Mouse (Mus musculus) liver, embryonic 13.5 days (tissue): ENCODE results near the gene Urgcp. TPM values are rescaled to one million over a fixed set of nuclear protein-coding genes. Genes with fewer than 3 reads are reported as not detected.
A peak's percentile ranks its signal among the peaks of the same experiment; 100 is the strongest.
"Not testable (repeated sequence)": the region's sequence is repeated elsewhere in the genome, so short reads cannot be mapped to it uniquely, and the experiment has no call there.

Experiments
- ATAC-seq: fragments of 200-750 bp; cut with Nextera tagmentation; 2 replicates; pipeline ENCODE4 v1.8.0; 2017; ENCODE audit warnings: low read depth, mild to moderate bottlenecking, moderate number of reproducible peaks, moderate library complexity
- DNase-seq: peaks from one replicate; pipeline ENCODE4 v3.0.0; 2022
- H3K27ac ChIP-seq: fragments of 300-500 bp; sonication (generic); 2 replicates; pipeline ENCODE4 v1.5.1; 2015; ENCODE audit warnings: moderate library complexity, mild to moderate bottlenecking, inconsistent platforms
- H3K27me3 ChIP-seq: fragments of 300-500 bp; sonication (generic); 2 replicates; pipeline ENCODE4 v1.6.1; 2015; ENCODE audit warnings: mild to moderate bottlenecking, inconsistent platforms
- H3K36me3 ChIP-seq: fragments of 300-500 bp; sonication (generic); 2 replicates; pipeline ENCODE4 v1.6.1; 2015; ENCODE audit warnings: mild to moderate bottlenecking, inconsistent platforms
- H3K4me1 ChIP-seq: fragments of 300-500 bp; sonication (generic); replicated peaks from 2 replicates; pipeline ENCODE4 v1.6.1; 2015; ENCODE audit warnings: inconsistent platforms
- H3K4me2 ChIP-seq: fragments of 300-500 bp; sonication (generic); 2 replicates; pipeline ENCODE4 v1.6.1; 2015; ENCODE audit warnings: inconsistent platforms, mild to moderate bottlenecking, moderate library complexity
- H3K4me3 ChIP-seq: fragments of 300-500 bp; sonication (generic); replicated peaks from 2 replicates; pipeline ENCODE4 v1.5.1; 2015; ENCODE audit warnings: mild to moderate bottlenecking, inconsistent platforms
- H3K9ac ChIP-seq: fragments of 300-500 bp; sonication (generic); 2 replicates; pipeline ENCODE4 v1.6.1; 2015; ENCODE audit warnings: mild to moderate bottlenecking, inconsistent platforms
- H3K9me3 ChIP-seq: fragments of 300-500 bp; sonication (generic); replicated peaks from 2 replicates; pipeline ENCODE4 v1.6.1; 2016; ENCODE audit warnings: inconsistent platforms
- WGBS: fragments of 180-500 bp; shearing (Covaris S2); methylation state at CpG from one replicate; pipeline ENCODE4 v1.1.7; 2015; ENCODE audit not compliant: insufficient replicate concordance; 5-methylcytosine and 5-hydroxymethylcytosine counted together
- polyA plus RNA-seq: library from polyadenylated mRNA; unstranded; fragments of >200 nt; fragmentation: Nextera tagmentation; extraction: Ambion mirVana; gene quantifications from 2 replicates; pipeline ENCODE4 v1.2.1, GENCODE M21; 2015

Urgcp gene
- polyA plus RNA-seq, result 9.4 and 10.0 TPM in 2 replicates

DNA sequence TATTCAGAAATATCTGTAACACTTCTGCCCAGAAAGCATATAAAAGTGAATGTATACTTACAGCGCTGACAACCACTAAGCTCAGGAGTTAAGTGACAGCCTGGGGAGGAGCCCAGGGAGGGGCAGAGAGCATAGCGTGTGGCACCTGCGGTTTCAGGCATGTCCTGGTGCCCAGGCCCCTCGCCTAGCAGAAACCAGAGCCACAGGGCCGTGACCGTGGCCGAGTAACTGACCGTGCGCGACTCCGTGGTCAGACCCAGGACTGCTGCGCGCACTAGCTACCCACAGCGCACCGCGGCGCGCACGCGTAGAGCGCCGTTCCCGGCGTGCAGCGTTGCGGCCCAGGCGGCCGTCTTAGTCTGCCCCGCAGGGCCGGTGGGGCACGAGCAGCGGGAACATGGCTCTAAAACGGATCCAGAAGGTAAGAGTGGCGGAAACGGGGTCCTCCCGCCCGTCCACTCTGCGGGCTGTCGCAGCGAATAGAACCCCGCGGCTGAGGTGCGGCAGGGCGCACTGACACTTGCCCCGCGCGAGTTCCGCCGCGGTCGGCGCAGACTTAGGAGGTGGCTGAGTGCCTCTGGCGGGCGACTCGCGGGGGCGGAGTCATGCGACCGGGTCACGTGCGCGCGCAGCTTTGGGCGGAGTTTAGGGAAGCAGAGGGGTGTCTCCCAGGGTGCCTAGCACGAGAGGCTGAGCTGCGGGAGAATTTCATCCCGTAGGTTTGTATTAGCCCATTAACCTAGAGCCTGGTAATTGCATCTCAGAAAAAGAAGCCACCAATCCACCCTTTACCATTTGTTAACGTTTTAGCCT, at the start of gene Urgcp:
Urgcp (minus strand) TSS at position 557 of the 813 bp plus-strand sequence.
- ATAC-seq (peak; percentile 97), DNase-seq (peak; percentile 80)
- H3K4me1 ChIP-seq, result peaks cover 34% of the 10 kb centered on the region
- H3K9me3 ChIP-seq, result no peaks in the 10 kb centered on the region
- peak within 1 kb of the TSS; percentile 87 for H3K9ac ChIP-seq
- under 1% methylated on average over 68 of the region's 68 CpGs for WGBS
- peaks cover 8% of the 10 kb centered on the region for H3K36me3 ChIP-seq
- H3K27me3 ChIP-seq, result no peaks in the 10 kb centered on the region
- H3K27ac ChIP-seq, result peak within 1 kb of the TSS; percentile 93
- peak within 1 kb of the TSS; percentile 89 for H3K4me2 ChIP-seq
- peak within 1 kb of the TSS; percentile 82 for H3K4me3 ChIP-seq

DNA sequence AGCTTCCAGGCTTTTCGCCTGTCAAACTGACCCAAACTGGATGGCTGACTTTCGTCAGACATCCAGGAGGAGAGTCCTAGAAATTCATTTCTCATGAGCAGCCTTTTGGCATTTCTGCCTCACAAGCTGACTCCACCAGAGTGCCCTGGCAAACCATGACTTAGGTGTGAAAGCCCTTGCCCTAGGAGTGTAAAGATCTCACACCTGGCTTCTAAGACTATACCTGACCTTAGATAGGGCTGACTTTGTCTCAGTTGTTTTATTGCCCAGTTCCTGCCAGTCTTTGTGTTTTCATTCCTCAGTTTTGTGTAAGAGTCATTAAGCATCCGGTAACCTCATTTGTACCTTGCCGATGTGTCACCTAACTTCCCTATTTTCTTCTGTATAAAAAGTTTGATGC, 47.3 kb upstream of the Urgcp start:
- not testable (repeated sequence) for ATAC-seq, H3K4me1 ChIP-seq, H3K27me3 ChIP-seq, DNase-seq, H3K4me2 ChIP-seq, H3K9me3 ChIP-seq, H3K27ac ChIP-seq, H3K4me3 ChIP-seq, H3K36me3 ChIP-seq, H3K9ac ChIP-seq
- 79% methylated on average over 4 of the region's 4 CpGs for WGBS

DNA sequence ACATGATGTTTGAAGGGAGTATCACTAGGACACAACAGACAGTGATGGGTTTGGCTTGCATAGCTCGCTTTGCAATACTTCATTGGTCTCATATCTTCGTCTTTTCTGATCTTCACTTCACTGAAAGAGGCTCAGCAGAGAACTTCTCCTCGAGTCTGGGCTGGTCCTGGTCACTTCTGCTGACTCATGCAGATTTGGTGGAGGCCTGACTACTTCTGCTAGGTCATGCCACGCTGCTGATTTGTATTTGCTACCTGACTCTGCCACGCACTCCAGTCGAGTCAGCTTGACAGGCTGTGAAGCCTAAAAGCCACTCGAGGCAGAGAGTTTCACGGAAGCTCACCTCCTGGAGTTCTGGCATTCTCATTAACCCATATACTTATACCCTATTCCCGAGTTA, 45.8 kb upstream of the Urgcp start:
- ATAC-seq (no peak), DNase-seq (no peak)
- Histone ChIP-seq H3K27me3 (no peaks in the 10 kb centered on the region), H3K9ac (no peak overlapping the region), H3K27ac (no peak overlapping the region), H3K4me3 (no peak overlapping the region), H3K4me1 (peaks cover 10% of the 10 kb centered on the region), H3K9me3 (no peaks in the 10 kb centered on the region), H3K36me3 (no peaks in the 10 kb centered on the region), H3K4me2 (no peak overlapping the region)
- WGBS, result 72% methylated on average over 9 of the region's 9 CpGs

DNA sequence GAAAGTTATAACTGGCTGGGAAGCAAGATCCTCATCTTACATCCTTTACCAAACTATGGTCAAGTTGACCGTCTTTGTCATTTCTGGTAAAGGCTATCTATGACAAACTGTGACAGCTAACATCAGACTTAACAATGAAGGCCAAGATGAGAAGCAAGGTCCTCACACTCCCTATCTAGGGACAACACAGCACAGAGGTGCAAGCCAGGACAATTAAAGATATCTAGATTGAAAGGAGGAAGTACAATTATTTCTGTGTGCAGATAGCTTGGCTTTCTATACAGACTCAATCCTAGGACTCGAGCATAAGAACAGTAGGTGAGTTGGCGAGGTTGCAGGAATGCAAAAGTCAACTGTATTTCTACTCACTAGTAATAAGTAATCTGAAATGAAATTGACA, 43.5 kb upstream of the Urgcp start:
- no peaks in the 10 kb centered on the region for H3K9me3 ChIP-seq
- no peak for DNase-seq
- no peak for ATAC-seq
- H3K36me3 ChIP-seq, result peaks cover under 1% of the 10 kb centered on the region; the same call in 1 of the 2 replicates
- H3K9ac ChIP-seq, result no peak overlapping the region
- no peak overlapping the region for H3K27ac ChIP-seq
- H3K27me3 ChIP-seq, result no peaks in the 10 kb centered on the region
- WGBS, result 37% methylated on average over 3 of the region's 3 CpGs
- H3K4me1 ChIP-seq, result peaks cover 24% of the 10 kb centered on the region
- no peak overlapping the region for H3K4me2 ChIP-seq
- no peak overlapping the region for H3K4me3 ChIP-seq

DNA sequence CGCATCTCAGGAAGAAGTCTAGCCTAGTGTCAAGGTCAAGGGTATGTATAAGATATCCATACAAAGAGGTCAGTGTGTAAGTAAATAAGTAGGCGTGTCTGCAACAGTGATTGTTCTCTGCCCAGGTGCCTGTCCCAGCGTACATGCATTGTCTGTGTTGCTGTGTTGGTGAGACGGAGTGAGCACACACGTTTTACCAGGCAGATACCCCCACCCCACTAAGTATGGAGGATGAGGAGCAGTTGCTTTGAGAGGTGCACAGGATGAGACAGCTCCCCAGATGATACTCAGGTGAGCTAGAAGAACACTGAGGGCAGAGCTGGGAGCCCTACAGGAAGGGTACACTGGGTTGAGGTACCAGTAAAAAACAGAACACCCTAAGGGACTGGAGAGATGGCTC, 42.0 kb upstream of the Urgcp start:
- Histone ChIP-seq H3K27me3 (no peaks in the 10 kb centered on the region), H3K9ac (no peak overlapping the region), H3K4me3 (no peak overlapping the region), H3K4me1 (peaks cover 24% of the 10 kb centered on the region), H3K27ac (no peak overlapping the region), H3K36me3 (peaks cover 16% of the 10 kb centered on the region), H3K4me2 (no peak overlapping the region), H3K9me3 (no peaks in the 10 kb centered on the region)
- ATAC-seq, result no peak
- WGBS, result 65% methylated on average over 5 of the region's 5 CpGs
- no peak for DNase-seq

DNA sequence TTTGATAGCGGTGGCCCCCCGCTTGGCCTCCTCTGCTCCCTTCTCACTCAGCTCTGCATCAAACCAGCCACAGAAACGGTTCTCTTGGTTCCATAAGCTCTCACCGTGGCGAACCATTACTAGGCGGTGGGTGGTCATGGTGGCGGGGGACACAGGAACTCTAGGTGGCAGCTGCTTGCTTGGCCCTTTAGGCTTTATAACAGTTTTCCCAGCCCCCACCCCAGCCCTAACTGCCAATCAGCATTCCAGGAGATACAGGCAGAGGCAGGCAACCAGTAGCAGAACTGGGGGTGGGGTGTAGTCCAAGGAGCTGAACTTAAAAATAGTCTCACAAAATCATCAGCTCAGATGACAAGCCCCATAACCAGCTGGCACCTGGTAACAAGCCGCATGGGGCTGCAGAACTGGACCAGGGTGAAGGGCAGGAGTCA, 41.4 kb upstream of the Urgcp start, which contains the start of gene Pgam2:
Pgam2 (minus strand) TSS at position 183 of the 431 bp plus-strand sequence.
- no peaks in the 10 kb centered on the region for H3K27me3 ChIP-seq
- H3K4me1 ChIP-seq, result peaks cover 24% of the 10 kb centered on the region
- H3K4me2 ChIP-seq, result no peak within 1 kb of the TSS
- no peak within 1 kb of the TSS for H3K27ac ChIP-seq
- WGBS, result 32% methylated on average over 8 of the region's 8 CpGs
- 0 out of 2 replicates have a peak, but pooled peaks have one; percentile 2 for ATAC-seq
- no peak within 1 kb of the TSS for H3K9ac ChIP-seq
- no peaks in the 10 kb centered on the region for H3K9me3 ChIP-seq
- DNase-seq, result no peak
- H3K36me3 ChIP-seq, result peaks cover 22% of the 10 kb centered on the region
- H3K4me3 ChIP-seq, result no peak within 1 kb of the TSS

DNA sequence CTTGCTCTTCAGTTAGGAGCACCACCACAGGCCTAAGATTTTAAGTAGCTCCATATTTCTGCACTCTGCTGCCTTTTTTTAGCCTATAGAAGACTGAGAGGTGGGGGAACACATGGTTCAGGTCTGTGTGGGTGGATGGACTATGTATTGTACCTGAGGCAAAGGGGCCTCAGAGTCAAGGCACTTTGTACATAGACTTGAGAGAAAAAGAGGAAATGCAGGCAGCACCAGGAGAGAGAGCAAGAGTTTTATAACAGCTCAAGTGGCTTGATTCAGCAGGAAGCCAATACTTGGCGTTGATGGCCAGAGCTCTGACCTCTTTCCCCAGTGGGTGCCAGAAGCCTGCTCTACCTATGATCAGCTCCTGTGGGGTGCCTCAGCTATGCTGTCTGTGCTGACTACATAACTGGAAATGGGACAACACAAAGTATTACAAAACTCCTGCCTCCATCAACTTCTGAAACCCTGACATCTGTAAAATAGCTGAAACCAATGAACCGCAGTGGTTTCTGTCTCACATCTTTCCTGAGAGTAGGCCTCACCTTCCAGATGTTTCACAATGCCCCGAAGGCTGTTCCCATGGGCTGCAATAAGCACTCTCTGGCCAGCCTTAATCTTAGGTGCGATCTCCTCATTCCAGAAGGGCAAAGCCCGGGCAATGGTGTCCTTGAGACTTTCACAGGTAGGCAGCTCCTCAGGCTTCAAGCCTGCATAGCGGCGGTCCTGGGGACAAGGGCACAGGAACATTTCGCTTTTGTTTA, 40.5 kb upstream of the Urgcp start:
- WGBS, result 57% methylated on average over 8 of the region's 8 CpGs
- ATAC-seq (no peak), DNase-seq (no peak)
- peaks cover 24% of the 10 kb centered on the region for H3K4me1 ChIP-seq
- H3K27me3 ChIP-seq, result no peaks in the 10 kb centered on the region
- no peak overlapping the region for H3K9ac ChIP-seq
- no peak overlapping the region for H3K4me2 ChIP-seq
- H3K36me3 ChIP-seq, result peaks cover 30% of the 10 kb centered on the region
- no peak overlapping the region for H3K4me3 ChIP-seq
- no peak overlapping the region for H3K27ac ChIP-seq
- H3K9me3 ChIP-seq, result no peaks in the 10 kb centered on the region

DNA sequence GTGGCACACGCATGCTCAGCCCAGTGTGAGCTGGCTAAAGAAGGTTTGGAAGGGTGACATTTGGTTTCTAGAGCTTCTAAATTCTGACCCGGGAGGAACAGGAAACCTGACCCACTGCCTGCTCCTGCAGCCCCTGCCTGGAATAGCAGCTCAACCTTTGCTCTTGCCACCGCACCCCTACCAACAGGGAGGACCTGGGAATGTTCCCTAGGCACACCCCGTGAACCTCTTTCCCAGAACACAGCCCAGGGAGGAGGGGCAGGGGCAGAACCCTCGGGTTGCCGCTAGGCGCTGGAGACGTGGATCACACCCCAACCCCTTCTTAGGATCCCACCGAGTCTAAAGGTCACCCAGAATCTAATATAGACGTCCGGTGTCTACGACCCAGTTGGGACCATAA, 39.8 kb upstream of the Urgcp start:
- Histone ChIP-seq H3K9me3 (no peaks in the 10 kb centered on the region), H3K4me1 (peaks cover 24% of the 10 kb centered on the region), H3K4me3 (no peak overlapping the region), H3K27me3 (no peaks in the 10 kb centered on the region), H3K4me2 (no peak overlapping the region), H3K9ac (no peak overlapping the region), H3K36me3 (peaks cover 36% of the 10 kb centered on the region), H3K27ac (no peak overlapping the region)
- WGBS, result 64% methylated on average over 12 of the region's 12 CpGs
- DNase-seq, result no peak
- no peak for ATAC-seq

DNA sequence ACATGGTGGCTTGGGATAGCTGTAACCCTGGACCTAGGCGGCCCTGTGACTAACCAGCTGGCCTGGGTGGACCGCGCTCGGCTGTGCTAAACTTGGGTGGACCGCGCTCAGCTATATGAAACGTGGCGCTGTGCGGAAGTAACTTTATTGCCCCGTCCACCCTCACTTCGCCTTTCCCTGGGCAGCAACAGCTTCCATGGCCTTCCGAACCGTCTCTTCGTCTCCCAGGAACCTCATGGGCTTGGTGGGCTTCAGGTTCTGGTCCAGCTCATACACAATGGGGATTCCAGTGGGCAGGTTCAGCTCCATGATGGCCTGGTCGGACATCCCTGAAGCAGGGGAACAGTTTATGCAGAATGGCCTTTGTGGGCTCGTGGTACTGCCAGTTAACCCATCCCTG, 39.3 kb upstream of the Urgcp start:
- no peak overlapping the region for H3K4me2 ChIP-seq
- ATAC-seq, result no peak
- 84% methylated on average over 16 of the region's 16 CpGs for WGBS
- no peak for DNase-seq
- H3K36me3 ChIP-seq, result peaks cover 41% of the 10 kb centered on the region
- H3K9ac ChIP-seq, result no peak overlapping the region
- H3K27ac ChIP-seq, result no peak overlapping the region
- no peaks in the 10 kb centered on the region for H3K9me3 ChIP-seq
- no peak overlapping the region for H3K4me3 ChIP-seq
- H3K27me3 ChIP-seq, result no peaks in the 10 kb centered on the region
- peaks cover 24% of the 10 kb centered on the region for H3K4me1 ChIP-seq

DNA sequence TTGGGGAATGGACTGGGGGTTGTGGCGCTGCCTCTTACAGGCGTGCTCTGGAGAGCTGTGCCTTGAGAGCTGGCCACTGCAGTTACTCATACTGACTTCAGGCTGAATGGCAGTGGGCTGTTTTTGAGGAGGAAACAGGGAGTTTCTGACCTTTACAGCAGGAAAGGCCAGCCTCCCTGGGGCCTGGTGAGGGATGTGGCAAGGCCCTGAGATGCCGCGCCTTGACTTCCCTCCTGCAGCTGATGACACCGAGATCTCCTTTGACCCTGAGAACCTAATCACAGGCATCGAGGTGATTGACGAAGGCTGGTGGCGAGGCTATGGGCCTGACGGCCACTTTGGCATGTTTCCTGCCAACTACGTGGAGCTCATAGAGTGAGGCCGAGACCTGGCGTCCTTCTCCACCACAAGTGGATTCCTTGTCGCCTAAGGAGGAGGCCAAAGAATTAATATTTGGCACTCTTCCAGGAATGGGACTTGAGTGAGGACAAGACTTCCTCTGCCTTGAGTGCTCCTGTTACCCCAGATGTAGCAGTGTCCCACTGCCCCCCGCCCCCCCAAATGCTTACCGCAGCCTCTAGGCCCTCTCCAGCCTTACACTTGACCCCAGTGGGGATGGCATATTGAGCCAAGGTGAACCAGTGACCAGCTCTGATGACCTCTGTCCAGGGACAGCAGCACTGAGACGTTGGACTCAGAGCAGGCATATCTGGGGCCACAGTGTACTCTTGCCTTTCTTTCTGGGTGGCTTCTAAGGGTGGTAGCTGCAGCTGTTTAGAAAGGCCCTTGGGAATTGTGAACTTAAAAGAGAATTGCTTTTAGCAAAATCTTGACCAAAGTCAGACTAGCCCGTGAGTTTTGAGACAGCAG, 37.7 kb upstream of the Urgcp start:
- peaks cover 57% of the 10 kb centered on the region for H3K36me3 ChIP-seq
- 79% methylated on average over 17 of the region's 17 CpGs for WGBS
- H3K27me3 ChIP-seq, result no peaks in the 10 kb centered on the region
- H3K9ac ChIP-seq, result no peak overlapping the region
- ATAC-seq, result no peak
- DNase-seq, result no peak
- H3K4me3 ChIP-seq, result no peak overlapping the region
- no peaks in the 10 kb centered on the region for H3K9me3 ChIP-seq
- H3K27ac ChIP-seq, result no peak overlapping the region
- peaks cover 24% of the 10 kb centered on the region for H3K4me1 ChIP-seq
- no peak overlapping the region for H3K4me2 ChIP-seq

DNA sequence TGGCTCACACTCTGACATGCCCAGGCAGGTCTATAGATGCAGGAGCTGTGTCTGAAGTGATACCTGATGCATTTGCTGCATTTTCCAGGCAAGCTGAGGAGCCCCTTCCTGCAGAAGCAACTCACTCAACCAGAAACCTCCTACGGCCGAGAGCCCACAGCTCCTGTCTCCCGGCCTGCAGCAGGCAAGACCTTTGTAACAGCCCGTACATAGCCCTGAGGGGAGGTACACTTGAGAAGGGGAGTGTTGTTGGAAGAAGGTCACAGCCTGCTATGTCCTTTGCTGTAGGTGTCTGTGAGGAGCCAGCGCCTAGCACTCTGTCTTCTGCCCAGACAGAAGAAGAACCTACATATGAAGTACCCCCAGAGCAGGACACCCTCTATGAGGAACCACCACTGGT, 35.8 kb upstream of the Urgcp start:
- DNase-seq, result no peak
- H3K4me3 ChIP-seq, result no peak overlapping the region
- no peak overlapping the region for H3K9ac ChIP-seq
- no peaks in the 10 kb centered on the region for H3K9me3 ChIP-seq
- WGBS, result 81% methylated on average over 5 of the region's 5 CpGs
- no peak overlapping the region for H3K27ac ChIP-seq
- H3K4me1 ChIP-seq, result peaks cover 14% of the 10 kb centered on the region
- H3K36me3 ChIP-seq, result peaks cover 74% of the 10 kb centered on the region
- ATAC-seq, result no peak
- H3K4me2 ChIP-seq, result no peak overlapping the region
- H3K27me3 ChIP-seq, result no peaks in the 10 kb centered on the region
